ENCODE assay signal across 7 mouse cellular contexts in genomic region chr17:26253399-26253798, GRCm38 (mm10). TPM values are rescaled to one million over a fixed set of nuclear protein-coding genes. Genes with fewer than 3 reads are reported as not detected.
A peak's percentile ranks its signal among the peaks of the same experiment; 100 is the strongest.
DNase-seq lines count a peak whose midpoint lies in the region; ATAC-seq and TF ChIP-seq lines count a peak whose summit lies in the region.

No protein-coding gene starts in this region.

- H3K9ac ChIP-seq in liver, embryonic 12.5 days: peak overlapping the region; percentile 97

- peak overlapping the region; percentile 94 for H3K27ac ChIP-seq in spleen, adult 2 months (ENCODE audit: insufficient read depth, low read length)
- H3K27ac ChIP-seq in forebrain, embryonic 10.5 days: peak overlapping the region; percentile 99
- H3K27ac ChIP-seq in liver, embryonic 12.5 days: peak overlapping the region; percentile 98

- DNase-seq in spleen, adult 2 months (ENCODE audit: low read depth in 1 of 2, low spot score in 2 of 2): no peak
- no peak for DNase-seq in spleen, postnatal 4 days (ENCODE audit: low spot score in 2 of 2)
- DNase-seq in forebrain, embryonic 10.5 days (ENCODE audit: extremely low spot score, low spot score): no peak
- peak; percentile 22 for DNase-seq in yolk sac, embryonic 10.5 days (ENCODE audit: low spot score)
- DNase-seq in adrenal gland, postnatal 14 days: no peak
- no peak for DNase-seq in spleen, adult 12 weeks (ENCODE audit: low spot score)

- no peaks in the 10 kb centered on the region for H3K4me1 ChIP-seq in spleen, adult 2 months (ENCODE audit: control insufficient read depth, insufficient read depth, insufficient read length)
- peaks cover 17% of the 10 kb centered on the region for H3K4me1 ChIP-seq in forebrain, embryonic 10.5 days
- H3K4me1 ChIP-seq in liver, embryonic 12.5 days: peaks cover 28% of the 10 kb centered on the region

- H3K9me3 ChIP-seq in forebrain, embryonic 10.5 days: no peaks in the 10 kb centered on the region
- no peaks in the 10 kb centered on the region for H3K9me3 ChIP-seq in liver, embryonic 12.5 days (replicated peaks)

- H3K27me3 ChIP-seq in spleen, adult 2 months (ENCODE audit: control insufficient read depth, insufficient read depth, low read length): no peaks in the 10 kb centered on the region
- H3K27me3 ChIP-seq in forebrain, embryonic 10.5 days (ENCODE audit: poor library complexity, severe bottlenecking): no peaks in the 10 kb centered on the region
- H3K27me3 ChIP-seq in liver, embryonic 12.5 days (replicated peaks): no peaks in the 10 kb centered on the region

- H3K4me3 ChIP-seq in spleen, adult 2 months (ENCODE audit: extremely low read depth, insufficient read depth, insufficient read length): peak overlapping the region; percentile 99
- H3K4me3 ChIP-seq in forebrain, embryonic 10.5 days: peak overlapping the region; percentile 98
- peak overlapping the region; percentile 98 for H3K4me3 ChIP-seq in liver, embryonic 12.5 days

- H3K4me2 ChIP-seq in liver, embryonic 12.5 days: peak overlapping the region; percentile 85

- H3K36me3 ChIP-seq in spleen, adult 2 months (ENCODE audit: control insufficient read depth, insufficient read depth, low read length): peaks cover 6% of the 10 kb centered on the region; the same call in 1 of the 2 replicates
- peaks cover 43% of the 10 kb centered on the region for H3K36me3 ChIP-seq in forebrain, embryonic 10.5 days (replicated peaks)
- H3K36me3 ChIP-seq in liver, embryonic 12.5 days: peaks cover 41% of the 10 kb centered on the region

- WGBS in spleen, adult 2 months: 1% methylated on average over 24 of the region's 24 CpGs
- WGBS in forebrain, embryonic 10.5 days: under 1% methylated on average over 24 of the region's 24 CpGs
- under 1% methylated on average over 24 of the region's 24 CpGs for WGBS in liver, embryonic 12.5 days (ENCODE audit: insufficient replicate concordance)

- ATAC-seq in liver, embryonic 12.5 days: no peak; the same call in 1 of the 2 replicates

- no peak for TF ChIP-seq CTCF in spleen, adult 2 months (IDR thresholded peaks at IDR 0.05; ENCODE audit: extremely low read depth, insufficient read depth, insufficient read length, insufficient replicate concordance)

- no peak for TF ChIP-seq POLR2A in spleen, adult 2 months (IDR thresholded peaks at IDR 0.05; ENCODE audit: low read depth, low read length)

RNA-seq across cellular contexts. Expression of gene Luc7l, which starts 0.7 kb away (rescaled TPM):
- 13.8 and 14.5 TPM in 2 replicates for polyA plus RNA-seq in spleen, adult 2 months (2012; rRNA removed)
- polyA plus RNA-seq in forebrain, embryonic 10.5 days (2016; fragmentation: Nextera tagmentation; extraction: Ambion mirVana): 116 and 135 TPM in 2 replicates
- 59.4 and 62.6 TPM in 2 replicates for polyA plus RNA-seq in liver, embryonic 12.5 days (2016; fragmentation: Nextera tagmentation; extraction: Ambion mirVana)
- total RNA-seq in adrenal gland, postnatal 14 days (2021): 56.1 and 59.3 TPM in 2 replicates

RNA-seq across cellular contexts. Expression of gene Fam234a, which starts 9.4 kb away (rescaled TPM):
- 22.9 and 26.4 TPM in 2 replicates for polyA plus RNA-seq in spleen, adult 2 months (2012; rRNA removed)
- polyA plus RNA-seq in forebrain, embryonic 10.5 days (2016; fragmentation: Nextera tagmentation; extraction: Ambion mirVana): 24.4 and 25.1 TPM in 2 replicates
- polyA plus RNA-seq in liver, embryonic 12.5 days (2016; fragmentation: Nextera tagmentation; extraction: Ambion mirVana): 12.1 and 13.1 TPM in 2 replicates
- 97.7 and 98.1 TPM in 2 replicates for total RNA-seq in adrenal gland, postnatal 14 days (2021)

RNA-seq across cellular contexts. Expression of gene Arhgdig, which starts 45.8 kb away (rescaled TPM):
- 7.7 and 15.8 TPM in 2 replicates for polyA plus RNA-seq in spleen, adult 2 months (2012; rRNA removed)
- 6.6 and 6.7 TPM in 2 replicates for polyA plus RNA-seq in forebrain, embryonic 10.5 days (2016; fragmentation: Nextera tagmentation; extraction: Ambion mirVana)
- 36.1 and 36.9 TPM in 2 replicates for polyA plus RNA-seq in liver, embryonic 12.5 days (2016; fragmentation: Nextera tagmentation; extraction: Ambion mirVana)
- total RNA-seq in adrenal gland, postnatal 14 days (2021): 8.5 and 9.2 TPM in 2 replicates

RNA-seq across cellular contexts. Expression of gene Rgs11, which starts 50.6 kb away (rescaled TPM):
- polyA plus RNA-seq in spleen, adult 2 months (2012; rRNA removed): 11.5 and 16.1 TPM in 2 replicates
- 1.1 and 2.1 TPM in 2 replicates for polyA plus RNA-seq in forebrain, embryonic 10.5 days (2016; fragmentation: Nextera tagmentation; extraction: Ambion mirVana)
- polyA plus RNA-seq in liver, embryonic 12.5 days (2016; fragmentation: Nextera tagmentation; extraction: Ambion mirVana): 0.99 and 1.0 TPM in 2 replicates
- 17.9 and 20.4 TPM in 2 replicates for total RNA-seq in adrenal gland, postnatal 14 days (2021)

RNA-seq across cellular contexts. Expression of gene Pdia2, which starts 54.5 kb away (rescaled TPM):
- 47.8 and 49.0 TPM in 2 replicates for polyA plus RNA-seq in spleen, adult 2 months (2012; rRNA removed)
- polyA plus RNA-seq in forebrain, embryonic 10.5 days (2016; fragmentation: Nextera tagmentation; extraction: Ambion mirVana): 1.5 and 1.9 TPM in 2 replicates
- 96.4 and 96.5 TPM in 2 replicates for polyA plus RNA-seq in liver, embryonic 12.5 days (2016; fragmentation: Nextera tagmentation; extraction: Ambion mirVana)
- total RNA-seq in adrenal gland, postnatal 14 days (2021): 1.4 and 1.5 TPM in 2 replicates
